Mouse (Mus musculus) testis, postnatal 10 days (tissue): ENCODE measurements around the gene Atxn2.

Experiments used
- DNase-seq: peaks from one replicate; pipeline ENCODE4 v3.0.0; 2021; ENCODE audit warnings: low spot score

The Atxn2 gene

GRCm38 (mm10) chr5:121861964-121862363 is 150.8 kb downstream of the Atxn2 start:
- DNase-seq: no peak

GRCm38 (mm10) chr5:121864330-121864729 is 153.2 kb downstream of the Atxn2 start:
- no peak for DNase-seq
